Mouse (Mus musculus) forebrain, embryonic 14.5 days (tissue): ENCODE data around the gene Galnt2. TPM values are rescaled to one million over a fixed set of nuclear protein-coding genes. Genes with fewer than 3 reads are reported as not detected.

ENCODE experiments used
- ATAC-seq: fragments of 200-750 bp; cut with Nextera tagmentation; 2 replicates; pipeline ENCODE4 v1.8.0; 2017; ENCODE audit warnings: mild to moderate bottlenecking, moderate library complexity
- DNase-seq: peaks from one replicate; pipeline ENCODE4 v3.0.0-alpha.2; 2015; ENCODE audit warnings: low spot score
- H3K27ac ChIP-seq: fragments of 300-500 bp; sonication (generic); 2 replicates; pipeline ENCODE4 v1.5.1; 2014; ENCODE audit warnings: low read depth, mild to moderate bottlenecking, control low read depth, low read length, moderate library complexity
- H3K27me3 ChIP-seq: fragments of 300-500 bp; sonication (generic); replicated peaks from 2 replicates; pipeline ENCODE4 v1.6.1; 2014; ENCODE audit warnings: low read length, control low read depth, mixed read lengths; ENCODE audit not compliant: control insufficient read depth, insufficient read depth
- H3K36me3 ChIP-seq: fragments of 300-500 bp; sonication (generic); 2 replicates; pipeline ENCODE4 v1.6.1; 2014; ENCODE audit warnings: low read length, control low read depth; ENCODE audit not compliant: control insufficient read depth, insufficient read depth
- H3K4me1 ChIP-seq: fragments of 300-500 bp; sonication (generic); 2 replicates; pipeline ENCODE4 v1.6.1; 2014; ENCODE audit warnings: antibody characterized with exemption, low read length, control low read depth; ENCODE audit not compliant: control insufficient read depth, insufficient read depth
- H3K4me2 ChIP-seq: fragments of 300-500 bp; sonication (generic); 2 replicates; pipeline ENCODE4 v1.6.1; 2014; ENCODE audit warnings: mild to moderate bottlenecking, control low read depth, low read length
- H3K4me3 ChIP-seq: fragments of 300-500 bp; sonication (generic); 2 replicates; pipeline ENCODE4 v1.5.1; 2014; ENCODE audit warnings: low read depth, low read length, control low read depth
- H3K9ac ChIP-seq: fragments of 300-500 bp; sonication (generic); 2 replicates; pipeline ENCODE4 v1.6.1; 2014; ENCODE audit warnings: mild to moderate bottlenecking, low read length, control low read depth, moderate library complexity
- H3K9me3 ChIP-seq: fragments of 300-500 bp; sonication (generic); replicated peaks from 2 replicates; pipeline ENCODE4 v1.6.1; 2016; ENCODE audit warnings: low read length, control low read depth, mixed read lengths; ENCODE audit not compliant: control insufficient read depth
- WGBS: fragments of 180-500 bp; shearing (Covaris S2); extraction: QIAGEN DNeasy Blood & Tissue Kit; methylation state at CpG from one replicate; pipeline ENCODE4 v1.1.7; 2014; 5-methylcytosine and 5-hydroxymethylcytosine counted together
- polyA plus RNA-seq: library from polyadenylated mRNA; unstranded; fragments of >200 nt; fragmentation: Nextera tagmentation; extraction: Ambion mirVana; gene quantifications from 2 replicates; pipeline ENCODE4 v1.2.1, GENCODE M21; 2014

Gene Galnt2
- polyA plus RNA-seq, 1 experiment from 2014 or later, result 44.3 TPM

DNA sequence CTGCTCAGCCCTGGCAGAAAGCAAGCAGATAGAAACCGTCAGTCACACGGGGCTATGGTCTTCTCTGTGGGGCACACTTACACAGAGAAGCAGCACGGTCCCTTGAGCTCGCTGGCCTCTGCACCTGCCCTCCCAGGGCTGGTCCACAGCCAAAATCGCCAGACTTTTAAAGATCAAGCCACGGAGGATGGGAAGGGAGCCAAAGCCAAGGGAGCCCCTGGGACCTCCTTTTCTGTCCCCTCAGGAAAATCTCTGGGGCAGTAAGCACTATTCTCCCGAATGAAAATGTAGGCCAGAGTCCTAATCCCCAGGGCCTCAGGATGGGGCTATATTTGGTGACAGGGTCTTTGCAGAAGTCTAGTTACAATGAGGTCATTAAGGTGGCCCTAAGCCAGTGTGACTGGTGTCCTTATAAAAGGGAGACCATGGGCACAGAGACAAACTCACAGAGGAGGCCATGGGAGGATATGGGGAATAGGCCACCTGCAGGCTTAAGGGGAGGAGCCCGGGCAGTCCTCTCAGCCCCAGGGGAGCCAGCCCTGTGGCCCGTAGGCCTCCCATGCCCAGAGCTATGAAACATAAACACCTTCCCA lies 53.9 kb downstream of the Galnt2 start:
- Histone ChIP-seq H3K27ac (peak overlapping the region; percentile 91), H3K9me3 (no peaks in the 10 kb centered on the region), H3K36me3 (no peaks in the 10 kb centered on the region), H3K27me3 (no peaks in the 10 kb centered on the region), H3K4me1 (peaks cover 57% of the 10 kb centered on the region), H3K4me2 (peak overlapping the region; percentile 3; the same call in 1 of the 2 replicates), H3K9ac (peak overlapping the region; percentile 45; the same call in 1 of the 2 replicates), H3K4me3 (no peak overlapping the region)
- ATAC-seq (peak; percentile 38), DNase-seq (peak; percentile 76)
- 2% methylated on average over 9 of the region's 9 CpGs for WGBS

DNA sequence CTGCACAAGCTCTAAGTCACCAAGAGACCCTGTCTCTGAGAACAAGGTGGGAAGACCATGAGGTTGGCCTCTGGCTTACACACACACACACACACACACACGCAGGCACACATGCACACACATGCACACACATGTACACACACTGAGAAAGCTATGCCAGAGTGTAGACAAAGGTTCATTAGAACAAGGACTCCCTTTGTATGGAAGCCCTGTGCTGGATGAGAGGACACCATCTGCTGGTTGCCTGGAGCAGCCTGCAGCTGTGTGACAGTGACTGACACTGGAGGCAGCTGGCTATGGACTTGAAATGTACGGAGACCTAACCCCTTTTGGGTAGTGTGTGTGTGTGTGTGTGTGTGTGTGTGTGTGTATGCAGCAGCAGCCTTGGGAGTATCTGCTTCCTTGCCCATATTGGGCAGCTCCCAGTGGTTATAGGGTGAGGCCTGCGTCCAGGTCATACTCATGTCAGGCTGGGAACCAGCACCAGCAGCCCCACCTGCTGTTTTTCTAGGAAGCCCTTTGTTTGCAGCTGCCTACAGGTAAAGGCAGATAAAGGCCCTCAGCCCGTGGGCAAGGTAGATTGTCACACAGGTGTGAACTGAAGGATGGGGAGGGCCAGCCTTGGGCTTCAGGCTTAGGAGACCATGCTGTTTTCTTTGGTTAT lies 55.4 kb downstream of the Galnt2 start:
- whole genome bisulfite sequencing, result 56% methylated on average over 4 of the region's 4 CpGs
- peaks cover 55% of the 10 kb centered on the region for H3K4me1 ChIP-seq

DNA sequence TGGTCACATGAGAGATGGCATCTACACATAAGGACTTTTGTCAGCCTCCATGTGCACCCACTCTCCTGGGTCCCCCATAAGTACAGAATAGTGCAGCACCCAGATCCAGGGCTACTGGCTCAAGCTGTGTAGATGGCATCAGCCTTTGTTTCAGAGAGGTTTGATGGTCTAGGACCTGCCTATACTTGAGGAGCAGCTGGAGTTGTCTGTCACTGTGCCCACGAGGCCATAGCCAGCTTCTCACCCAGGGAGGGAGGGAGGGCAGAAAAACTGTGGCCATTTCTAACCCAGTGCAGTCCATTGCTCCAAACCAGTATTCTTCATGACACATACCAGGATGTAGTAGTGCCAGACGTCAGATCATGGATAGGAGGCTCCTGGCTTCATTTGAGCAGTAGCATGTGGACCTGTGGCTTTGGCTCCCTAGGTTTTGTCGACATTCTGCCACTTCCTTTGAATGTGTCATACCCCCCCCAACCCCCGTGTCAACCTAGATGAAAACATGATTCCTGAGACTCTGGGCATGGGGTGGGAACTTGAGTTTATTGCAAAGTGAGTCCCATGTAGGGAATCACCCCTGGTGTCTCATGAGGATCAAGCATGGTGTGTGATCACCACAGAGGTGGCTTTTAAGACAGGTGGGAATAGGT lies 57.1 kb downstream of the Galnt2 start:
- no peaks in the 10 kb centered on the region for H3K27me3 ChIP-seq
- no peak overlapping the region for H3K4me3 ChIP-seq
- no peak overlapping the region for H3K27ac ChIP-seq
- WGBS, result 85% methylated on average over 4 of the region's 4 CpGs
- no peaks in the 10 kb centered on the region for H3K9me3 ChIP-seq
- ATAC-seq, result no peak
- H3K9ac ChIP-seq, result no peak overlapping the region
- H3K4me1 ChIP-seq, result peaks cover 38% of the 10 kb centered on the region
- H3K4me2 ChIP-seq, result no peak overlapping the region
- DNase-seq, result no peak
- no peaks in the 10 kb centered on the region for H3K36me3 ChIP-seq

More for the DNA sequence above, 55.4 kb downstream of the Galnt2 start:
- Histone ChIP-seq H3K27me3 (no peaks in the 10 kb centered on the region), H3K4me3 (no peak overlapping the region), H3K9me3 (no peaks in the 10 kb centered on the region), H3K9ac (no peak overlapping the region), H3K4me2 (no peak overlapping the region), H3K36me3 (no peaks in the 10 kb centered on the region), H3K27ac (peak overlapping the region; percentile 91)
- DNase-seq, result peak; percentile 71
- peak; percentile 11; the same call in 1 of the 2 replicates for ATAC-seq

GRCm38 (mm10) chr8:124289481-124290050 lies 58.4 kb downstream of the Galnt2 start:
- Histone ChIP-seq H3K27me3 (no peaks in the 10 kb centered on the region), H3K9me3 (no peaks in the 10 kb centered on the region), H3K36me3 (no peaks in the 10 kb centered on the region), H3K4me1 (peaks cover 26% of the 10 kb centered on the region), H3K4me3 (no peak overlapping the region), H3K27ac (no peak overlapping the region), H3K9ac (no peak overlapping the region), H3K4me2 (no peak overlapping the region)
- no peak for ATAC-seq
- no peak for DNase-seq
- 82% methylated on average over 5 of the region's 5 CpGs for WGBS

DNA sequence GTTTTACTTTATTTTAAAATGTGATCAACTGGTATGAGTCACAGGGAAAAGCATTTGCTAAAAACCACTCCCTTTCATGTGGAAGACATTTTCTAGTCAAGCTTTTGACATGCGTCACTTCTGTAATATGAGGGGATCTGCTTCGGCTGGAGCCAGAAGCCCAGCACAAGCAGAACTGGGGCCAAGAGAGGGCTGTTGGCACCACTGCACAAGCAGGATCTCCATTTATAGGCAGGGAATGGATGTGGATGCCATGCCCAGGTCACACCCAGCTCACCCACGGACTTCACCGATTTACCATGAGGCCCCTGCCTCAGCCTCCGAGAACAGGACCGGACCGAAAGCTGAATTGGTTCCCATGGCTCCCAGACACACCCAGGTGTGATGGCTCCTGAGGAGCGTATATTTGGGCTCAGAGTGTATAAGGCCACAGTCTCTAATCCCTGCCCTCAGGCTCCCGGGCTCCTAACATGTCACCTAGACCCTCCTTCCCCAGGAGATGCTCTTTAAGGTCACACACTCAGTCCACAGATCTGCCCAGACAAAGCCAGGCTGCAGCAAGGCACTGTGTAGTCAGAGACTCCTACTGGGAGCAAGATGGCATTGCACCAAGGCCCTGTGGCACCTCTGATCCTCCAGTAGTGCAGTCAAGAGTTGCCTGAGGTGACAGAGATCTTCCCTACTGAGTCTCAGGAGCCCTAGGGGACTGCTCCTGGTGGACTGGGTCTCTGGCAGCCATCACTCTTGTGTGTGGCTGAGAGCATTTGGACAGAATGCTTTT lies 59.9 kb downstream of the Galnt2 start:
- ATAC-seq, result no peak
- Histone ChIP-seq H3K9me3 (no peaks in the 10 kb centered on the region), H3K4me1 (peaks cover 11% of the 10 kb centered on the region), H3K36me3 (no peaks in the 10 kb centered on the region), H3K4me2 (no peak overlapping the region), H3K27me3 (no peaks in the 10 kb centered on the region), H3K9ac (no peak overlapping the region), H3K4me3 (no peak overlapping the region), H3K27ac (no peak overlapping the region)
- WGBS, result 90% methylated on average over 9 of the region's 9 CpGs
- DNase-seq, result no peak

DNA sequence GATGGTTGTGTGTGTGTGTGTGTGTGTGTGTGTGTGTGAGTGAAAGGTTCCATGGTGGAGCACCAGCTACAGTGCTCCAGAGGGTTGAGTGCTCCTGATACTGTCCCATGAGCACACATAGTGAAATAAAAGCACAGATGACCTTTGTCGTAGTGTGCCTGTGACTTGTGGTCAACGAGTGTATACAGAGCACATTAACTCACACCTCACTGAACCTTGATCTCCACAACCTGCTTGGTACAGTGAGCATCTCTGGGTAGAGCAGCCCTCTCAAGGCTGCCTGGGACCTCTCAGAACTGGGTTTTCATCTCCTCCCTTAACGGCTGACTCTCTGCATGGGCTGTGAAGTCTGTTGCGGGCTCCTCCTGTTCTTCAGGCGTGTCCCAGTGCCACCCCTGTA lies 60.5 kb downstream of the Galnt2 start:
- H3K4me1 ChIP-seq, result peaks cover 5% of the 10 kb centered on the region; the same call in 1 of the 2 replicates
- no peak overlapping the region for H3K4me2 ChIP-seq
- H3K9ac ChIP-seq, result no peak overlapping the region
- 88% methylated on average over 5 of the region's 5 CpGs for WGBS
- H3K9me3 ChIP-seq, result no peaks in the 10 kb centered on the region
- DNase-seq (no peak), ATAC-seq (no peak)
- H3K4me3 ChIP-seq, result no peak overlapping the region
- no peaks in the 10 kb centered on the region for H3K27me3 ChIP-seq
- no peak overlapping the region for H3K27ac ChIP-seq
- H3K36me3 ChIP-seq, result no peaks in the 10 kb centered on the region

DNA sequence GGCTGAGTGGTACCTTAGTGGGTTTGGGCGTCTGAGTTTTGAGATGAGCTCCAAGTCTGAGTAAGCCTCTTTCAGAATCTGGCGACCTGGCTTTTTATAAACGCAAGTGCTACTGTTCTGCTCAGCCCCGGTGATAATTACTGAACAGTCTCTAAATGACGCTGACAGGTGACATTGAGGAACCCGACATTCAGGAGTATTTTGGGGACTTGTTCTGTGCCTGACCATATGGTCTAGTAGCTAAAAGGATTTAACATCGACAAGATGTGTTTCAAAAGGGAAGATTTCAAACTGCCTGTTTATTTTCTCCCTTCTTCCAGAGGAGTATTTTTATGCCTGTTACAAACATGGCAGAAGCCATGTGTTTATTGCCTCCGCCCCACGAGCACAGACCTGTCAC lies 61.8 kb downstream of the Galnt2 start:
- H3K27ac ChIP-seq, result 0 out of 2 replicates have a peak overlapping the region, but pooled peaks have one; percentile 2
- no peak overlapping the region for H3K4me3 ChIP-seq
- no peak overlapping the region for H3K4me2 ChIP-seq
- no peaks in the 10 kb centered on the region for H3K36me3 ChIP-seq
- DNase-seq (no peak), ATAC-seq (no peak)
- no peaks in the 10 kb centered on the region for H3K4me1 ChIP-seq
- no peaks in the 10 kb centered on the region for H3K27me3 ChIP-seq
- no peak overlapping the region for H3K9ac ChIP-seq
- 74% methylated on average over 9 of the region's 9 CpGs for WGBS
- no peaks in the 10 kb centered on the region for H3K9me3 ChIP-seq

- Histone ChIP-seq H3K27ac (peak overlapping the region; percentile 7; the same call in 1 of the 2 replicates), H3K9ac (no peak overlapping the region), H3K4me1 (no peaks in the 10 kb centered on the region), H3K4me2 (no peak overlapping the region), H3K36me3 (no peaks in the 10 kb centered on the region), H3K9me3 (no peaks in the 10 kb centered on the region), H3K27me3 (no peaks in the 10 kb centered on the region), H3K4me3 (no peak overlapping the region)
- no peak for ATAC-seq
- 85% methylated on average over 6 of the region's 6 CpGs for WGBS
- DNase-seq, result no peak
Observed at GRCm38 (mm10) chr8:124294425-124294824, 63.2 kb downstream of the Galnt2 start.
